Mouse (Mus musculus): Measurements from ENCODE around the gene March4.
A peak's percentile ranks its signal among the peaks of the same experiment; 100 is the strongest.

The March4 gene

GRCm38 (mm10) chr1:72536611-72537351, at the start of gene March4:
March4 (minus strand) TSS chr1:72536930.
- peak; percentile 80 for DNase-seq

GRCm38 (mm10) chr1:72585971-72586875, 49.5 kb upstream of the March4 start:
- no peak for DNase-seq

- no peak for DNase-seq
Observed at GRCm38 (mm10) chr1:72583906-72584305, 47.2 kb upstream of the March4 start.

GRCm38 (mm10) chr1:72582947-72583731, 46.4 kb upstream of the March4 start, which contains the start of gene Smarcal1:
Smarcal1 (plus strand) TSS chr1:72583251.
- peak; percentile 96 for DNase-seq

- no peak for DNase-seq
Observed at GRCm38 (mm10) chr1:72578806-72579205, 42.1 kb upstream of the March4 start.

- no peak for DNase-seq
Observed at GRCm38 (mm10) chr1:72578351-72578750, 41.6 kb upstream of the March4 start.

GRCm38 (mm10) chr1:72577481-72577922, 40.8 kb upstream of the March4 start:
- no peak for DNase-seq

- no peak for DNase-seq
Observed at GRCm38 (mm10) chr1:72575121-72575520, 38.4 kb upstream of the March4 start.

GRCm38 (mm10) chr1:72574608-72575007, 37.9 kb upstream of the March4 start:
- no peak for DNase-seq

- no peak for DNase-seq
Observed at GRCm38 (mm10) chr1:72574047-72574446, 37.3 kb upstream of the March4 start.

GRCm38 (mm10) chr1:72568725-72569124, 32.0 kb upstream of the March4 start:
- DNase-seq: no peak

- DNase-seq: no peak
Observed at GRCm38 (mm10) chr1:72567056-72567455, 30.3 kb upstream of the March4 start.

GRCm38 (mm10) chr1:72564334-72564962, 27.7 kb upstream of the March4 start:
- DNase-seq: no peak

GRCm38 (mm10) chr1:72558625-72559024, 21.9 kb upstream of the March4 start:
- no peak for DNase-seq

GRCm38 (mm10) chr1:72556471-72556870, 19.7 kb upstream of the March4 start:
- DNase-seq: no peak

GRCm38 (mm10) chr1:72550317-72550716, 13.6 kb upstream of the March4 start:
- DNase-seq: no peak

GRCm38 (mm10) chr1:72538266-72538665, 1.5 kb upstream of the March4 start:
- no peak for DNase-seq

GRCm38 (mm10) chr1:72535725-72536571, 782 bp downstream of the March4 start:
- DNase-seq: no peak

GRCm38 (mm10) chr1:72533439-72533838, 3.3 kb downstream of the March4 start:
- DNase-seq: no peak

- DNase-seq: no peak
Observed at GRCm38 (mm10) chr1:72532926-72533325, 3.8 kb downstream of the March4 start.

- DNase-seq: no peak
Observed at GRCm38 (mm10) chr1:72530516-72531196, 6.1 kb downstream of the March4 start.

Measured in kidney, postnatal 14 days (tissue).